Mouse (Mus musculus) kidney, adult 2 months (tissue): Measurements from ENCODE around the gene Chid1. TPM values are rescaled to one million over a fixed set of nuclear protein-coding genes. Genes with fewer than 3 reads are reported as not detected.

Experiments
- DNase-seq: peaks from one replicate; pipeline ENCODE4 v3.0.0; 2021
- H3K27ac ChIP-seq: fragments of 200-500 bp; 2 replicates; pipeline ENCODE4 v1.5.1; 2012; ENCODE audit warnings: low read depth, low read length, control low read depth, inconsistent platforms; ENCODE audit not compliant: insufficient read depth
- H3K27me3 ChIP-seq: fragments of 200-500 bp; replicated peaks from 2 replicates; pipeline ENCODE4 v1.6.1; 2012; ENCODE audit warnings: mild to moderate bottlenecking, moderate library complexity, low read length, inconsistent platforms; ENCODE audit not compliant: control insufficient read depth, insufficient read depth
- H3K36me3 ChIP-seq: fragments of 200-500 bp; 2 replicates; pipeline ENCODE4 v1.6.1; 2012; ENCODE audit warnings: mild to moderate bottlenecking, moderate library complexity, low read length, inconsistent platforms; ENCODE audit not compliant: control insufficient read depth, insufficient read depth
- H3K4me1 ChIP-seq: fragments of 200-500 bp; 2 replicates; pipeline ENCODE4 v1.6.1; 2011; ENCODE audit warnings: low read length; ENCODE audit not compliant: control insufficient read depth, insufficient read depth
- H3K4me3 ChIP-seq: fragments of 200-500 bp; 2 replicates; pipeline ENCODE4 v1.5.1; 2011; ENCODE audit warnings: mild to moderate bottlenecking, low read depth, low read length, control low read depth; ENCODE audit not compliant: insufficient read depth
- CTCF ChIP-seq: fragments of 200-500 bp; conservative IDR thresholded peaks from 2 replicates; pipeline ENCODE4 v1.5.1; 2011; ENCODE audit warnings: low read depth, mild to moderate bottlenecking, control low read depth, low read length, moderate library complexity, mixed read lengths; ENCODE audit not compliant: insufficient read depth, insufficient read length
- POLR2A ChIP-seq: fragments of 200-500 bp; IDR thresholded peaks from one replicate; pipeline ENCODE4 v1.6.1; 2011; ENCODE audit warnings: low read depth, low read length, control low read depth
- WGBS: fragments of 180-500 bp; shearing (Covaris S2); methylation state at CpG from one replicate; pipeline ENCODE4 v1.1.7; 2018; 5-methylcytosine and 5-hydroxymethylcytosine counted together
- polyA plus RNA-seq: library from polyadenylated mRNA; depleted of rRNA; stranded (reverse); fragments of >200 nt; gene quantifications from 2 replicates; pipeline ENCODE4 v1.2.3, GENCODE M21; 2012

Chid1 gene
- polyA plus RNA-seq, 1 experiment, result 35.6 TPM

DNA sequence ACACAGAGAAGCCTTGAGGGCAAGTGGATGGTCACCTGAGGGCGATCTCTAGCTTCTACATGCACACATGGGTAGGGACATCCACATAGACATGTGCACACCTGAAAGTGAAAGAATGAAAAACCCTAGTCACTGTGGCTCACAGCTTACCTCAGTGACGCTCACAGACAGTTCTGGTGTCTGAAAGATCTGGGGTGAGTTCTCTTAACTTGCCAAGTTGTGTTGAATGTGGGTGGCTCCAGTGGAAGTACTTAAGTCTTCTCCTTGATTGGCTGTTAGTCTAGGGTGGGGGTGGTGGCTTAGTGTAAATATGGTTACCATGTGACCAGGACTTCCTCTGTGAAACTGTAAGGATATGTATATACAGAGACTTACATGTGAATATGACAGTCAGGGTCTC lies 39.3 kb upstream of the Chid1 start:
- 89% methylated on average over 2 of the region's 2 CpGs for WGBS
- no peaks in the 10 kb centered on the region for H3K27me3 ChIP-seq
- peaks cover 30% of the 10 kb centered on the region for H3K4me1 ChIP-seq
- TF ChIP-seq CTCF, result no peak
- no peak for TF ChIP-seq POLR2A
- no peak overlapping the region for H3K27ac ChIP-seq
- DNase-seq, result no peak
- H3K36me3 ChIP-seq, result no peaks in the 10 kb centered on the region
- H3K4me3 ChIP-seq, result no peak overlapping the region

DNA sequence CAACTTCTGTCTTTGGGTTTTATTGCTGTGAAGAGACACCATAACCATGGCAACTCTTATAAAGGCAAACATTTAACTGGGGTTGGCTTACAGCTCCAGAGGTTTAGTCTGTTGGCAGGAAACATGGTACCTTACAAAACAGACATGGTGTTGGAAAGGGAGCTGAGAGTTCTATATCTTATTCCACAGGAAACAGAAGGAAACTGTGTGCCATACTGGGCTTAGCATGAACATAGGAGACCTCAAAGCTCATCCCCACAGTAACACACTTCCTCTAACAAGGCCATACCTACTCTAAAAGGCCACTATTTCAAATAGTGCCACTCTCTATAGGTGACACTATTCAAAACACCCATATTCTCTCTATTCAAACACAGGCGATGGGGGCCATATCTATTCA lies 38.9 kb upstream of the Chid1 start:
- no peak for TF ChIP-seq POLR2A
- TF ChIP-seq CTCF, result no peak
- H3K4me1 ChIP-seq, result peaks cover 31% of the 10 kb centered on the region
- DNase-seq, result no peak
- 100% methylated on average over 1 of the region's 1 CpGs for WGBS
- H3K27ac ChIP-seq, result no peak overlapping the region
- no peaks in the 10 kb centered on the region for H3K36me3 ChIP-seq
- H3K27me3 ChIP-seq, result no peaks in the 10 kb centered on the region
- no peak overlapping the region for H3K4me3 ChIP-seq

DNA sequence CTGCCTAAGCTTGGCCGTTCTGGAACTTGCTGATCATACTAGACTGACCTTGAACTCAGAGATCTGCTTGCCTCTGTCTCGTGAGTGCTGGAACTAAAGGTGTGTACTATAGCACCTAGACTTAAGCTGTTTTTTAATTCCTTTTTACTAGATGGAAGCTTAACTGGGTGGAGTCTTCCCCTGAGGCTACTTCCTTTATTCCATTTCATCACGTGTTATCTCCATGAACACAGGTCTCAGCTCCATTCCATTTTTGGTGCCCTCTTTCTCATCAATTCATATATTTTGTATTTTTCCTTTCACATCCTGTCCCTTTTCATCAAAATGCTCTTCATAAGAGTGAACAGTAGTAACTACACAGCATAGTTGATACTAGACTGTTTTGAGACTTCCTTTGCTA lies 38.1 kb upstream of the Chid1 start:
- Histone ChIP-seq H3K36me3 (no peaks in the 10 kb centered on the region), H3K4me3 (no peak overlapping the region), H3K4me1 (peaks cover 29% of the 10 kb centered on the region), H3K27ac (peak overlapping the region; percentile 16; the same call in 1 of the 2 replicates), H3K27me3 (no peaks in the 10 kb centered on the region)
- WGBS, result 46% methylated on average over 3 of the region's 3 CpGs
- TF ChIP-seq POLR2A, result no peak
- TF ChIP-seq CTCF, result no peak
- no peak for DNase-seq

DNA sequence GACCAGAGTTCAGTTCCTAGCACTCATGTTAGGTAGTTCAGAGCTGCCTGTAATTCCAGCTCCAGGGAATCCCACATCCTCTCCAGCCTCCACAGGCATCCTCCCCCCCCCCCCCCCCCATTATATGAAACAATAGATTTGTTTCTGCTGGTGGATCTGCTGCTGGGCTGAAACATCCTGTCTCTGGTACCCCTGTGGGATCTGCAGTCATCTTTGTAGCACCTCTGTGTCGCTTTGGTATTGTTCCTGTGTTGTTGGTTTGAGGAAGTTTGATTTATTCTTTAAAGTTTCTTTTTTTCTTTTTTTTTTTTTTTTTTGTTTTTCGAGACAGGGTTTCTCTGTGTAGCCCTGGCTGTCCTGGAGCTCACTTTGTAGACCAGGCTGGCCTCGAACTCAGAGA lies 35.8 kb upstream of the Chid1 start:
- 73% methylated on average over 3 of the region's 3 CpGs for WGBS

DNA sequence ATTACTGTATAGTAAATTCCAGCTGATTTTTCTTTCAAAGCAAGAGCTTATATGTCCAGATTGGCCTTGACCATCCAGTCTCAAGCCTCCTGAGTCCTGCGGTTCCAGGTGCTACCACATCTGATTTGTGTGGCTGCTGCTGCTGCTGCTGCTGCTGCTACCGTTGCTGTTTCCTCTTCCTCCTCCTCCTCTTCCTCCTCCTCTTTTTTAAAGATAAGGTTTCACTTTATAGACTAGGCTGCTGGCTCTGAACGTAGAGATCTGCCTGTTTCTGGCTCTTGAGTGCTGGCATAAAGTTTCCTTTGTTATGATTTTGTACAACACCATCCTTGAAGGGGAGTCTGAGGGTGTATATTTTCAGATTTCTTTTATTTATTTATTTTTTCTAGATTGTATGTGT lies 34.4 kb upstream of the Chid1 start:
- Histone ChIP-seq H3K36me3 (no peaks in the 10 kb centered on the region), H3K4me3 (no peak overlapping the region), H3K27me3 (no peaks in the 10 kb centered on the region), H3K4me1 (peaks cover 20% of the 10 kb centered on the region), H3K27ac (no peak overlapping the region)
- TF ChIP-seq POLR2A (no peak), CTCF (no peak)
- no peak for DNase-seq
- WGBS, result 36% methylated on average over 3 of the region's 3 CpGs

More for the DNA sequence above, 35.8 kb upstream of the Chid1 start:
- TF ChIP-seq CTCF, result no peak
- Histone ChIP-seq H3K27ac (no peak overlapping the region), H3K4me3 (no peak overlapping the region), H3K36me3 (no peaks in the 10 kb centered on the region), H3K4me1 (peaks cover 21% of the 10 kb centered on the region), H3K27me3 (no peaks in the 10 kb centered on the region)
- no peak for DNase-seq

DNA sequence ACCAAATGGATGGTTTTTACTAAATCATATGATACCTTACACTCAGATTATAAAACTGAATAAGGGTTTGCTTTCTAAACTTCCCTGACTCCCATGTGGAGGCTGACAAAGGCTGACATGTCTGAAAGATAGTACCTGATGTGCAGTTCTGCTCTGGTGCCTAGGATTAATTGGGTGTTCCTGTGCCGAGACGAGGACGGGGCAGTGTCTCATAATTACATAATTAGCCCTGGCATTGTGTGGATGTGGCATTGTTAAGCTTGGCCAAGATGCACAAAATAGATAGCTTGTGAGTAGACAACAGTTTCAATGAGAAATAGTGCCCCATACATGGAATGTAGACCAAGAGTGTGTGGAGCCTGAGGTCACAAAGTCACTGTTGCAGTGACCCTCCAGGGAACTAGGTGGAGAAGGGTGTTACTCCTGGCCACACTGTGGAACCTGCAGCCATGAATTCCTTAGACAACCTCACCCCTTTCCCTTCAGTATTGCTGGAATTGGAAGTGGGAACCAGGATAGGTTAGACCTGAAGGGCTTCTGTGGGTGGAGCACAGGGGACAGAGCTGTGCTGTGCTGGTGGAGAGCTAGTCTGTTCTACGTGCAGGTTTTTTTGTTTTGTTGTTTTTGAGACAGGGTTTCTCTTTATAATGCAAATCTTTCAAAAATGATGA lies 31.1 kb upstream of the Chid1 start:
- peak; percentile 52 for DNase-seq
- peaks cover 24% of the 10 kb centered on the region for H3K4me1 ChIP-seq
- TF ChIP-seq POLR2A (no peak), CTCF (no peak)
- H3K4me3 ChIP-seq, result no peak overlapping the region
- H3K36me3 ChIP-seq, result no peaks in the 10 kb centered on the region
- H3K27me3 ChIP-seq, result no peaks in the 10 kb centered on the region
- WGBS, result 38% methylated on average over 4 of the region's 4 CpGs
- no peak overlapping the region for H3K27ac ChIP-seq

DNA sequence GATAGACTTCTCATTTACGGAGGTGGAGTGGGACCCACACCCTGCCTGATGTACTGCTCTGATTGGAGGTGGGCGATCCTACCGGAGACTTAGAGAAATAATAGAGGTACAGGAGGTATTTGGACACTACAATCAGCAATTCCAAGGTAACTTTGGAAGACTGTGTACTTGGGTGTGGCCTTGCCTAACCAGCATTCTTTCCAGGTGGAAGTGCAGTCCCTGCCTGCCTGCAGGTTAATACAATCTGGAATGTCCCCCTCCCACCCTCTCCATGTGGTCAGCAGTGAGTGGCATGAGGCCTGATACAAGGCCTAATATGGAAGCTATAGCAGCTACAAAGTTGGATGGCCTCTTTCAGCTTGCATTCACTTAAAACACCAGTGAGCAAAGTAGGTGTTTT lies 30.3 kb upstream of the Chid1 start:
- 75% methylated on average over 3 of the region's 3 CpGs for WGBS
- Histone ChIP-seq H3K27ac (no peak overlapping the region), H3K27me3 (no peaks in the 10 kb centered on the region), H3K36me3 (no peaks in the 10 kb centered on the region), H3K4me1 (peaks cover 24% of the 10 kb centered on the region), H3K4me3 (no peak overlapping the region)
- no peak for DNase-seq
- TF ChIP-seq POLR2A, result no peak
- TF ChIP-seq CTCF, result no peak

DNA sequence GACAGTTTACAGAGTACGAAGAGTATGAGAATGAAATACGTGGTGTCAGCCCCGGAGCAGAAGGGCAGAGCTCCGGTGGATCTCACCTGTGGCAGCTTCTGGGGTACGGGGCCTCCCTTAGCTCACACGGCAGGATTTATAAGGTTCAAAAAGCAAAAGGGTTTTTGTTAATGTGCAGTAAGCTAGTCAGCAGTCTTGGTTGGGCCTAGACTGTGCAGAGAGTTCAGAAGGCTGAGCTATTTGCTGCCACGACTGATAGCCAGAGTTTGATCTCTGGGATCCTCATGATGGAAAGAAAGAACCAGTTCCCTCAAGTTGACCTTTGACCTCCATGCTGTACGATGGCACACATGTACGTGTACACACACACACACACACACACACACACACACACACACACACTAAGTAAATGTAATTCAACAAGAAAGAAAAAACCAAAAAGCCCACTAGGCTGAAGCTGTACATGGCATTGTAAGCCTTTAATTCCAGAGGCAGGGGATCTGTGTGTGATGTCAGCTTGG lies 29.7 kb upstream of the Chid1 start:
- 54% methylated on average over 9 of the region's 9 CpGs for WGBS
- Histone ChIP-seq H3K27me3 (no peaks in the 10 kb centered on the region), H3K4me3 (no peak overlapping the region), H3K36me3 (no peaks in the 10 kb centered on the region), H3K4me1 (peaks cover 30% of the 10 kb centered on the region), H3K27ac (peak overlapping the region; percentile 39; the same call in 1 of the 2 replicates)
- DNase-seq, result no peak
- TF ChIP-seq POLR2A (no peak), CTCF (no peak)
